Mouse (Mus musculus) stomach, postnatal 0 days (tissue): ENCODE results near the gene Klhl32. TPM values are rescaled to one million over a fixed set of nuclear protein-coding genes. Genes with fewer than 3 reads are reported as not detected.

Experiments used
- ATAC-seq: fragments of 200-750 bp; cut with Nextera tagmentation; 2 replicates; pipeline ENCODE4 v1.8.0; 2017; ENCODE audit not compliant: low FRiP score, low TSS enrichment
- DNase-seq: peaks from one replicate; pipeline ENCODE4 v3.0.0-alpha.2; 2016; ENCODE audit warnings: low spot score
- H3K27ac ChIP-seq: fragments of 300-500 bp; sonication (generic); replicated peaks from 2 replicates; pipeline ENCODE4 v1.5.1; 2014; ENCODE audit warnings: mild to moderate bottlenecking, control low read depth
- H3K27me3 ChIP-seq: fragments of 300-500 bp; sonication (generic); 2 replicates; pipeline ENCODE4 v1.6.1; 2014; ENCODE audit warnings: low read length; ENCODE audit not compliant: control insufficient read depth, insufficient read depth
- H3K36me3 ChIP-seq: fragments of 300-500 bp; sonication (generic); 2 replicates; pipeline ENCODE4 v1.6.1; 2014; ENCODE audit warnings: low read length, mixed read lengths; ENCODE audit not compliant: control insufficient read depth, insufficient read depth
- H3K4me1 ChIP-seq: fragments of 300-500 bp; sonication (generic); replicated peaks from 2 replicates; pipeline ENCODE4 v1.6.1; 2014; ENCODE audit warnings: antibody characterized with exemption; ENCODE audit not compliant: control insufficient read depth, insufficient read depth
- H3K4me2 ChIP-seq: fragments of 300-500 bp; sonication (generic); replicated peaks from 2 replicates; pipeline ENCODE4 v1.6.1; 2014; ENCODE audit warnings: low read depth, mild to moderate bottlenecking, control low read depth, moderate library complexity
- H3K4me3 ChIP-seq: fragments of 300-500 bp; sonication (generic); 2 replicates; pipeline ENCODE4 v1.5.1; 2014; ENCODE audit warnings: low read depth, low read length, control low read depth
- H3K9ac ChIP-seq: fragments of 300-500 bp; sonication (generic); 2 replicates; pipeline ENCODE4 v1.6.1; 2014; ENCODE audit warnings: mild to moderate bottlenecking, low read length, control low read depth, mixed read lengths
- H3K9me3 ChIP-seq: fragments of 300-500 bp; sonication (generic); 2 replicates; pipeline ENCODE4 v1.6.1; 2016; ENCODE audit warnings: low read length; ENCODE audit not compliant: control insufficient read depth
- CTCF ChIP-seq: IDR thresholded peaks from 2 replicates; pipeline ENCODE4 v1.5.1; 2016; ENCODE audit warnings: antibody characterized with exemption, low read depth, mild to moderate bottlenecking, moderate library complexity
- EP300 ChIP-seq: optimal IDR thresholded peaks from 2 replicates; pipeline ENCODE3; 2016; ENCODE audit warnings: antibody characterized with exemption
- WGBS: fragments of 180-500 bp; shearing (Covaris S2); extraction: QIAGEN DNeasy Blood & Tissue Kit; methylation state at CpG from one replicate; pipeline ENCODE4 v1.1.7; 2014; 5-methylcytosine and 5-hydroxymethylcytosine counted together
- polyA plus RNA-seq: library from polyadenylated mRNA; unstranded; fragments of >200 nt; fragmentation: Nextera tagmentation; extraction: Ambion mirVana; gene quantifications from 2 replicates; pipeline ENCODE4 v1.2.1, GENCODE M21; 2015

Klhl32 gene
- polyA plus RNA-seq, 1 experiment from 2014 or later = 2.4 TPM

DNA sequence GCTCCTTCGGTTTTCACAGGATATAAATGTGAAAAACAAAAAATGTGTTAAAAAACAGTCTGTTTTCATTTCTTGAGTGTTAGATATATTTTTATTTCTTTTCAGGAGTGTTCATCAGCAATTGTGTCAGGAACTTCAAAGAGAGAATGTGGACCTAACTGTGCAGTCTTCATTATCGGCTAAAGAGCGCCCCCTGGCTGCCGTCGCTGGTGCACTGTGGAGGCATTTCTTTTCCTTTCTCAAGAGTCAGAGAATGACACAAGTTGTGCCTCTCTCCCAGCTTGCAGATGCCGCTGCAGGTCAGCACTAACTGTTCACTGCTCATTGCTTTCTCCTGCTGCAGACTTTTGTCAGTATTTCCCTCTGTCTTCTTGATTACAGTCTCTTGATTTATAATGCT, 276.6 kb downstream of the Klhl32 start:
- no peak overlapping the region for H3K27ac ChIP-seq
- H3K9me3 ChIP-seq = no peaks in the 10 kb centered on the region
- 23% methylated on average over 6 of the region's 6 CpGs for WGBS
- peaks cover 4% of the 10 kb centered on the region; the same call in 1 of the 2 replicates for H3K36me3 ChIP-seq
- no peak overlapping the region for H3K4me3 ChIP-seq
- H3K9ac ChIP-seq = no peak overlapping the region
- no peaks in the 10 kb centered on the region for H3K4me1 ChIP-seq
- DNase-seq = peak; percentile 76
- peak; percentile 47; the same call in 1 of the 2 replicates for ATAC-seq
- no peak overlapping the region for H3K4me2 ChIP-seq
- TF ChIP-seq CTCF (peak; percentile 93), EP300 (no peak)
- no peaks in the 10 kb centered on the region for H3K27me3 ChIP-seq

DNA sequence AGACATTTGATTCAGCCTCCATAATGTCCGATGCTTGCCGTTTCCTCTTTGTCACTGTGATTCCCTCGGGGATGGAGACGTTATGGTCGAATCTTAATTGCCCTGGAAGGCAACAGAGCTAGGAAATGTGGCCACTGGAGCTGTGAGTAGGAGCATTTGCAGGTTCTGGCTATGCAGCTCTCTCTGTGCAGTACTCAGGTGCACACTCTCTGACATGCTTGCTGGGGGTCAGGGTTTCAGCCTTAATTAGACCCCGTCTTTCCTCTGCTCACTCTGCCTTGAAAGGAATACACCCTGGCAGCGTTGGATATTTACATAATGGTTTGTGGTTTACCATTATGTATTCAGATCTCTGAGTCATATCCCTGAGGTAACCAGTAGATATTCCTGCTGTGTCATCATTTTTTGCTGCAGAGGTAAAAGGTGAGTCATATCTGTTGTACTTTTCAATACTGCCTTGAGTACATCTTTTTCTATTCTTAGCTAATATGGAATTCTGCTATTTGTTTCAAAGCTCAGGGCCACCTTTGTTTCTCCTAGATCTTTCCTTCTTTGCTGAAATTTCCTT, 281.9 kb downstream of the Klhl32 start:
- ATAC-seq = peak; percentile 70
- TF ChIP-seq EP300 = no peak
- no peak for TF ChIP-seq CTCF
- Histone ChIP-seq H3K9me3 (no peaks in the 10 kb centered on the region), H3K36me3 (no peaks in the 10 kb centered on the region), H3K4me2 (no peak overlapping the region), H3K27ac (no peak overlapping the region), H3K27me3 (no peaks in the 10 kb centered on the region), H3K4me1 (no peaks in the 10 kb centered on the region), H3K4me3 (no peak overlapping the region), H3K9ac (no peak overlapping the region)
- DNase-seq = no peak
- WGBS = 74% methylated on average over 7 of the region's 7 CpGs

DNA sequence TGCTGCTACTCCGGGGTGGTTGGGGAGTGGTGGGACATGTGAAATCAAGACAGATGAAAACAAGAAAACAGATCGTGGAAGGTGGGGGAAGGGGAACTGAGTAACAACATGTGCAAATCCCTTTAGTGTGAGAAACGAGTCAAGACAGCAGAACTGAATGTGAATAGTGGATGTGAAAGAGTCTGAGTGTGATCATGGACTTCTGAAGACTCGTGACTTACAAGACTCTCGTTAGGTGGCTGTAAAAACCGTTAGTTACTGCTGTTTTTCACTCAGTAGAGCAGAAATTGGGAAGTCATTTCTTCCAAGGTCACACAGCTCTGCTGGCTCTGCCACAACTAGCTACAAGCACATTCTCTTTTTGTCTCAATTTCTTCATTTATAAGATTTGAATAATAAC, 282.9 kb downstream of the Klhl32 start:
- TF ChIP-seq EP300 (no peak), CTCF (no peak)

More for the DNA sequence above, 282.9 kb downstream of the Klhl32 start:
- H3K4me2 ChIP-seq = no peak overlapping the region
- 74% methylated on average over 6 of the region's 6 CpGs for WGBS
- no peaks in the 10 kb centered on the region for H3K9me3 ChIP-seq
- DNase-seq (no peak), ATAC-seq (no peak)
- no peak overlapping the region for H3K4me3 ChIP-seq
- no peaks in the 10 kb centered on the region for H3K27me3 ChIP-seq
- H3K27ac ChIP-seq = no peak overlapping the region
- H3K4me1 ChIP-seq = no peaks in the 10 kb centered on the region
- no peak overlapping the region for H3K9ac ChIP-seq
- H3K36me3 ChIP-seq = no peaks in the 10 kb centered on the region

Other genes with a start within 250 kb of the Klhl32 start
- 39.6 and 42.3 TPM in 2 replicates for gene Ndufaf4, start 47.0 kb upstream of the Klhl32 start, polyA plus RNA-seq
- 0.38 and 0.47 TPM in 2 replicates for gene Gpr63, start 115.3 kb upstream of the Klhl32 start, polyA plus RNA-seq